Mouse (Mus musculus): Measurements from ENCODE around the gene Ptpn13. TPM values are rescaled to one million over a fixed set of nuclear protein-coding genes. Genes with fewer than 3 reads are reported as not detected.

Gene Ptpn13
- polyA plus RNA-seq, 1 experiment = 25.9 TPM

GRCm38 (mm10) chr5:103647320-103647719 lies 222.3 kb downstream of the Ptpn13 start:
- no peak for DNase-seq (ENCODE audit: low read depth)

Other genes starting within 250 kb of the Ptpn13 start
- gene Mapk10, start 213.9 kb upstream of the Ptpn13 start, polyA plus RNA-seq (2012; rRNA removed) = 0.99 and 1.9 TPM in 2 replicates
- 4.9 and 6.5 TPM in 2 replicates for gene Slc10a6, start 204.2 kb downstream of the Ptpn13 start, polyA plus RNA-seq (2012; rRNA removed)
- gene 1700016H13Rik, start 230.8 kb downstream of the Ptpn13 start, polyA plus RNA-seq (2012; rRNA removed) = 3.6 and 3.7 TPM in 2 replicates

All from gonadal fat pad, adult 2 months (tissue).